Mouse (Mus musculus) cerebellum, adult (tissue): ENCODE measurements at regions not wholly inside any gene's neighbourhood (a gene's known extent, or its start where the extent isn't known, plus 50 kb on each side); places are given as distances from the start of the nearest gene placed in this dataset.

Experiments used
- ATAC-seq: cut with Nextera tagmentation; 2 replicates; pipeline ENCODE4 v1.9.2; 2017; ENCODE audit warnings: mild to moderate bottlenecking, moderate library complexity, mixed read lengths; ENCODE audit not compliant: insufficient number of reproducible peaks, low FRiP score, low TSS enrichment

GRCm38 (mm10) chr6:94344296-94344695, 60.6 kb upstream of the Magi1 start:
- ATAC-seq = peak; percentile 80

GRCm38 (mm10) chr6:94340546-94340945, 56.8 kb upstream of the Magi1 start:
- no peak for ATAC-seq

- ATAC-seq = no peak
These were observed 52.5 kb upstream of the Magi1 start for GRCm38 (mm10) chr6:94336168-94336567.
